Mouse (Mus musculus) adrenal gland, postnatal 4 days (tissue): ENCODE results near the gene Mrps5. TPM values are rescaled to one million over a fixed set of nuclear protein-coding genes. Genes with fewer than 3 reads are reported as not detected.

Experiments
- DNase-seq, 2 experiments: peaks; one replicate each; pipeline ENCODE4 v3.0.0; 2021 to 2022; ENCODE audit warnings: low spot score in 2 of 2, mixed read lengths in 2 of 2
- total RNA-seq, 2 experiments: library from RNA; stranded (reverse); gene quantifications; 2 replicates each; pipeline ENCODE4 v1.2.3; 2021

The Mrps5 gene
- total RNA-seq, 2 experiments from 2014 or later: 126 to 141 TPM

GRCm38 (mm10) chr2:127612288-127612687 is 25.3 kb downstream of the Mrps5 start:
- DNase-seq: no peak

GRCm38 (mm10) chr2:127619311-127619710 is 32.3 kb downstream of the Mrps5 start:
- DNase-seq: no peak

- DNase-seq: no peak
Observed at GRCm38 (mm10) chr2:127622065-127622464, 35.0 kb downstream of the Mrps5 start.

GRCm38 (mm10) chr2:127624786-127625185 is 37.8 kb downstream of the Mrps5 start:
- no peak for DNase-seq

- no peak for DNase-seq
Observed at GRCm38 (mm10) chr2:127625659-127626058, 38.6 kb downstream of the Mrps5 start.

- DNase-seq: no peak
Observed at GRCm38 (mm10) chr2:127627354-127627753, 40.3 kb downstream of the Mrps5 start.

GRCm38 (mm10) chr2:127627990-127628570 is 41.1 kb downstream of the Mrps5 start:
- DNase-seq: no peak

- no peak for DNase-seq
Observed at GRCm38 (mm10) chr2:127632601-127633000, 45.6 kb downstream of the Mrps5 start.

- no peak for DNase-seq
Observed at GRCm38 (mm10) chr2:127635581-127635980, 48.6 kb downstream of the Mrps5 start.

GRCm38 (mm10) chr2:127638973-127639372 is 52.0 kb downstream of the Mrps5 start:
- DNase-seq: no peak

- DNase-seq: no peak
Observed at GRCm38 (mm10) chr2:127643728-127644704, 57.0 kb downstream of the Mrps5 start.

GRCm38 (mm10) chr2:127646875-127647274 is 59.9 kb downstream of the Mrps5 start:
- no peak for DNase-seq

GRCm38 (mm10) chr2:127648145-127648544 is 61.1 kb downstream of the Mrps5 start:
- no peak for DNase-seq

GRCm38 (mm10) chr2:127649921-127650320 is 62.9 kb downstream of the Mrps5 start:
- no peak for DNase-seq

- no peak for DNase-seq
Observed at GRCm38 (mm10) chr2:127651601-127652000, 64.6 kb downstream of the Mrps5 start.

- no peak for DNase-seq
Observed at GRCm38 (mm10) chr2:127652335-127652734, 65.3 kb downstream of the Mrps5 start.

GRCm38 (mm10) chr2:127652805-127653204 is 65.8 kb downstream of the Mrps5 start:
- DNase-seq: no peak

- DNase-seq: no peak
Observed at GRCm38 (mm10) chr2:127654786-127655185, 67.8 kb downstream of the Mrps5 start.

GRCm38 (mm10) chr2:127655419-127655818 is 68.4 kb downstream of the Mrps5 start:
- DNase-seq: no peak

GRCm38 (mm10) chr2:127656086-127656720 is 69.2 kb downstream of the Mrps5 start, which contains the start of gene Mal:
Gene Mal, minus strand, starts transcription at chr2:127656695.
- peak; percentile 26 to 53 for DNase-seq
